Mouse (Mus musculus) ES-E14 (cell line): ENCODE results near the gene Tnfrsf1a. TPM values are rescaled to one million over a fixed set of nuclear protein-coding genes. Genes with fewer than 3 reads are reported as not detected.
"Not testable (repeated sequence)": the region's sequence is repeated elsewhere in the genome, so short reads cannot be mapped to it uniquely, and the experiment has no call there.

Experiments
- DNase-seq: peaks from one replicate; pipeline ENCODE4 v3.0.0-alpha.2; 2013; ENCODE audit warnings: low read depth, low spot score
- H3K27ac ChIP-seq: 2 replicates; pipeline ENCODE4 v1.5.1; 2012; ENCODE audit warnings: low read depth, mild to moderate bottlenecking, low read length, moderate library complexity, mixed read lengths; ENCODE audit not compliant: poor library complexity, insufficient read depth, severe bottlenecking
- H3K36me3 ChIP-seq: 2 replicates; pipeline ENCODE4 v1.6.1; 2012; ENCODE audit warnings: mild to moderate bottlenecking, low read length, moderate library complexity, mixed read lengths; ENCODE audit not compliant: control insufficient read depth, poor library complexity, insufficient read depth, severe bottlenecking
- H3K4me1 ChIP-seq, 2 experiments: fragments of 150-350 bp in 1 of 2; sonication (generic) in 1 of 2; 2 replicates each; pipeline ENCODE4 v1.6.1; 2012; ENCODE audit warnings: low read length in 2 of 2, mild to moderate bottlenecking in 1 of 2, mixed read lengths in 1 of 2; ENCODE audit not compliant: control insufficient read depth in 2 of 2, insufficient read depth in 2 of 2, poor library complexity in 1 of 2
- H3K4me3 ChIP-seq, 2 experiments: fragments of 150-350 bp in 1 of 2; sonication (generic) in 1 of 2; 2 replicates each; pipeline ENCODE4 v1.5.1; 2012; ENCODE audit warnings: low read length in 2 of 2, low read depth in 1 of 2, mild to moderate bottlenecking in 1 of 2, mixed read lengths in 1 of 2; ENCODE audit not compliant: insufficient read depth in 1 of 2, poor library complexity in 1 of 2, severe bottlenecking in 1 of 2
- H3K9ac ChIP-seq: 2 replicates; pipeline ENCODE4 v1.6.1; 2012; ENCODE audit warnings: low read depth, mild to moderate bottlenecking, low read length, mixed read lengths; ENCODE audit not compliant: poor library complexity, insufficient read depth, severe bottlenecking
- H3K9me3 ChIP-seq: fragments of 150-350 bp; sonication (generic); 2 replicates; pipeline ENCODE4 v1.6.1; 2012; ENCODE audit warnings: low read depth, mild to moderate bottlenecking, low read length; ENCODE audit not compliant: control insufficient read depth, insufficient read depth
- CHD2 ChIP-seq: IDR thresholded peaks from 2 replicates; pipeline ENCODE4 v1.6.1; 2014; ENCODE audit warnings: mild to moderate bottlenecking, low read depth, low read length, inconsistent platforms
- HCFC1 ChIP-seq: IDR thresholded peaks from 2 replicates; pipeline ENCODE4 v1.6.1; 2012; ENCODE audit warnings: low read length, inconsistent platforms, borderline replicate concordance; ENCODE audit not compliant: insufficient read depth
- MAFK ChIP-seq: IDR thresholded peaks from 2 replicates; pipeline ENCODE4 v1.6.1; 2014; ENCODE audit warnings: mild to moderate bottlenecking, low read depth, low read length, inconsistent platforms; ENCODE audit not compliant: insufficient read depth
- ZC3H11A ChIP-seq: IDR thresholded peaks from 2 replicates; pipeline ENCODE4 v1.6.1; 2012; ENCODE audit warnings: low read depth, mild to moderate bottlenecking, inconsistent platforms, low read length, borderline replicate concordance
- ZNF384 ChIP-seq: IDR thresholded peaks from 2 replicates; pipeline ENCODE4 v1.6.1; 2012; ENCODE audit warnings: low read depth, low read length, inconsistent platforms
- in situ Hi-C, 2 experiments: fragments of 600-800 bp; cut with MboI; formaldehyde crosslinking; loops; one replicate each; pipeline ENCODE4 v1.15.1; 2025; ENCODE audit warnings: low sequenced_read_pairs in 2 of 2, inconsistent platforms in 1 of 2; ENCODE audit not compliant: unreplicated experiment in 2 of 2
- total RNA-seq: library from RNA; depleted of rRNA; stranded (reverse); fragments of 300-350 nt; gene quantifications from 2 replicates; pipeline ENCODE4 v1.2.3, GENCODE M21; 2012; rRNA removed

Gene Tnfrsf1a
- 6.1 and 7.7 TPM in 2 replicates for total RNA-seq

DNA sequence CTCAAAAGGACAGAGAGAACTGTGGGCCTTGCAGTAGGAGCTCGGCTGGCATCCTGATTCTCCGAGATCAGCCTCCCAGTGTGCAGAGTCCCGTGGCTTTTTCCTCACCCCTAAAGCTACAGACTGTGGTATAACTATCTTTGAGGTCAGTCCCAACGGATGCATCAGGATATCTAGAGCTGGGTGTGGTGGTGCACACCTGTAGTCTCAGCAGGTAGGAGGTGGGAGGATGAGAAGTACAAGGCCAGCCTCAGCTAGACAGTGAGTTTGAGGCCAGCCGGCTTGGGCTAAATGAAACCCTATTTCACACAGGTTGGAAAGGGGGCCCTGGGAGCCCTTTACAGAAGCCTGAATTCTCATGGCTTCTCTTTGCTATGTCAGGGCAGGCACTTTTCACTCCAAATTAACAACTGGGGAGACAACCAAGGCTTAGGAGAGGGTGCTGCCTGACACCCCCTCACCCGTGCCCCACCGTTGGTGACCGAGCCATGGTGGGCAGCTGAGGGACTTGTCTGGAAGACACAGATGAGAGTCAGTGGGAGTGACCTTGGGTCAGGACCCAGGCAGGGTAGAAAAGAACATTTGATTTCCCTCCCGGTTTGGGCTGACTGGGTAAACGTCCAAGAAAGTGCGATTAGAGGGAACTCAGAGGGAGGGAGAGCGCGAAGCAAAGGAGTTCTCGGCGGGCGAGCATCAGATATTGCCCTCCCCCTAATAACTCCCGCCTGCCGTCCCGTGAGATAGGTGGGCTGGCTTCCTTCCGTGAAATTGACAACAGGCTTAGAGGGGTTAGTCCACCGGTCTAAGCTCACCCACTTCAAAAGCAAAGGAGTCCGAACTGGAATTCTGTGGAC is at the start of gene Tnfrsf1a:
Gene Tnfrsf1a, plus strand, starts transcription at position 642 of the 854 bp plus-strand sequence.
- in situ Hi-C loops: no loop called here
- H3K36me3 ChIP-seq: peaks cover 2% of the 10 kb centered on the region; the same call in 1 of the 2 replicates
- no peak for TF ChIP-seq CHD2
- TF ChIP-seq HCFC1: no peak
- peak within 1 kb of the TSS; percentile 40 for H3K9ac ChIP-seq
- no peaks in the 10 kb centered on the region for H3K9me3 ChIP-seq
- no peak within 1 kb of the TSS for H3K27ac ChIP-seq
- no peak for DNase-seq
- peak within 1 kb of the TSS; percentile 62 to 68 for H3K4me3 ChIP-seq
- peaks cover 2 to 23% of the 10 kb centered on the region in 2 experiments; a peak in 1 of 4 replicates for H3K4me1 ChIP-seq

DNA sequence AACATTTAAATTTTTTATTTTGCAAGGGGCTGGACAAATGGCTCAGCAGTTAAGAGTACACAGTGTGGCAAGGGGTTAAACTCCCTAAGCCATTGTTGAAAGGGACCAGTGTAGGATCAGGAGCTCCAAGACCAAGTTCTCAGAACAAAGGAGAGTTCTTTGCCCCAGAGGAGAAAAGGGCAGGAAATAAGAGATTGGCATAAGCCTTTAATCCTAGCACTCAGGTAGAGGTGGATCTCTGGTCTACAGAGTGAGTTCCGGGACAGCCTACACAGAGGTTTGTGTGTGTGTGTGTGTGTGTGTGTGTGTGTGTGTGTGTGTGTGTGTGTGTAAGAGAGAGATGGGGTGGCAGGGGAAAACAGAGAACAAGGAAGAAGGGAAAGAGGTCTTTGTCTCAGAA is 48.2 kb upstream of the Tnfrsf1a start:
- Histone ChIP-seq H3K4me1 (no peaks in the 10 kb centered on the region), H3K9ac (no peak overlapping the region), H3K27ac (no peak overlapping the region), H3K36me3 (no peaks in the 10 kb centered on the region), H3K4me3 (no peak overlapping the region), H3K9me3 (no peaks in the 10 kb centered on the region)
- DNase-seq: no peak
- in situ Hi-C loops: no loop called here
- no peak for TF ChIP-seq CHD2
- no peak for TF ChIP-seq MAFK
- no peak for TF ChIP-seq HCFC1
- TF ChIP-seq ZNF384: no peak
- no peak for TF ChIP-seq ZC3H11A

DNA sequence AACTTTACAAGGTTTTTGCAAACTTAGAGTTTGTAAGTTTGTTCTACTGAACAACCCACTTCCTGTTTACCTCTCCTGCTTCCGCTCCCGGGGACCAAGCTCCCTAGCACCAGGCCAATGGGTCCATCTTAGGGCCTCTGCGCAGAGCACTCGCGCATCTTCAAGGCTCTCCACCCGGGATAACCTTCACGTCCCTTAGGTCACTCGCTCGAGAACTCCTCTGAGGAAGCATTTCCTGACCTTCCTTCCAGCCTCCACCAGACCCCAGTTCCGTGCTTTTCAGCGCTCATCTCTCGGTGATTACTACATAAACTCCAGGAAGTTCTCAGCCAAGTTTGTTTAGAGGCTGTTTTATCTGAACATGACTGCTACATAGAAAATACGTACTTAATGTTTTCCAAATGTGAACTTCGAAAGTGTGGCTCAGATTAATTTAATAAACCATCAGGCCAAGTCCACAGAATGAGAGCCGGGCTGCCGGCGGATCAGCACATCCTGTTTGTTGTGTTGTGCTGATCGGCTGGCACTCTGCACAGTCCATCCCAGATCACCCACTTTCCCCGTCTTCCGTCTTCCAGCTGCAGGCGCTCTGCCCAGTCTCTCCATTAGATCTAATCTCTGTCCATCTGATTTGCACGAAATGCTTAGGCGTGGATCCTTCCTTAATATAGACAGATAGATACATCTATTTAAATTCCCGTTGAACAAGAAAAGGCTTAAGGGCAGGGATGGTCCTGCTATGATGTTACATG is 46.8 kb upstream of the Tnfrsf1a start:
- no peak for DNase-seq
- in situ Hi-C loops: no loop called here
- Histone ChIP-seq H3K4me3 (no peak overlapping the region), H3K9me3 (no peaks in the 10 kb centered on the region), H3K4me1 (no peaks in the 10 kb centered on the region), H3K36me3 (no peaks in the 10 kb centered on the region), H3K9ac (no peak overlapping the region; the same call in 1 of the 2 replicates), H3K27ac (no peak overlapping the region)
- no peak for TF ChIP-seq HCFC1
- no peak for TF ChIP-seq MAFK
- no peak for TF ChIP-seq ZC3H11A
- TF ChIP-seq ZNF384: no peak
- no peak for TF ChIP-seq CHD2

DNA sequence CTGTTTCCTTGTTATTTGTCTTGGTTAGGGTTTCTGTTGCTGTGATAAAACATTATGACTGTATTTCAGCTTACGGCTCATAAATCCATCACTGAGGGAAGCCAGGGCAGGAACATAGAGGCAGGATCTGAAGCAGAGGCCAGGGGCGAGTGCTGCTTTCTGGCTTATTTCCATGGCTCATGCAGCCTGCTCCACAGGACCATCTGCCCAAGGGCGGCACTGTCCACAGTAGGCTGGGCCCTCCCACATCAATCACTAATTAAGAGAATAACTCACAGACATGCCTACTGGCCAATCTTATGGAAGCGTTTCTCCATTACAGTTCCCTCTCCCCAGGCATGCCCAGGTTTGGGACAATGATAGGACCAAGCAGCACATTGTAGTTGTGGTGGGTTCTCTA is 45.9 kb upstream of the Tnfrsf1a start:
- H3K4me1 ChIP-seq: no peaks in the 10 kb centered on the region
- no peak overlapping the region for H3K27ac ChIP-seq
- no peak for DNase-seq

DNA sequence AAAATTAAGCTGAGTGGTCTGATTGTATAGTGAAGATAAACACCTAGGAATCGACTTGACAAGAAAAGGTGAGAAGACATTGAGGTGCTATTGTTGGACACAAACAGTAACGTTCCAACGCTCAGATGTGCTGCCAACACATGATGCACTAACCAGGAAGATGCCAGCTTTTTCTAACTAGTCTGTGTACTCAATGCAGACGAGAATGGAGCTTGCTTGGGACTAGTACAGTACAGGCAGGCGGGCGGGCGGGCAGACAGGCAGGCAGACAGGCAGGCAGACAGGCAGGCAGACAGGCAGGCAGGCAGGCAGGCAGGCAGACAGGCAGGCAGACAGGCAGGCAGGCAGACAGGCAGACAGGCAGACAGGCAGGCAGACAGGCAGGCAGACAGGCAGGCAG is 44.8 kb upstream of the Tnfrsf1a start:
- H3K36me3 ChIP-seq, in situ Hi-C loops, H3K4me1 ChIP-seq, H3K9me3 ChIP-seq, H3K9ac ChIP-seq, DNase-seq: not testable (repeated sequence)
- H3K4me3 ChIP-seq: peak overlapping the region in 1 of 2 experiments; percentile 17; a peak in 1 of 4 replicates
- peak overlapping the region; percentile 49; the same call in 1 of the 2 replicates for H3K27ac ChIP-seq

More for the DNA sequence above, 45.9 kb upstream of the Tnfrsf1a start:
- Histone ChIP-seq H3K9me3 (no peaks in the 10 kb centered on the region), H3K4me3 (no peak overlapping the region), H3K36me3 (no peaks in the 10 kb centered on the region), H3K9ac (no peak overlapping the region)
- TF ChIP-seq MAFK: no peak
- no peak for TF ChIP-seq HCFC1
- in situ Hi-C loops: no loop called here
